Mouse (Mus musculus): ENCODE results near the gene Elovl6.

Elovl6 gene

GRCm38 (mm10) chr3:129605487-129605886 is 73.3 kb downstream of the Elovl6 start:
- TF ChIP-seq CTCF (conservative IDR thresholded peaks at IDR 0.05; ENCODE audit: low read length) (no peak), NANOG (IDR thresholded peaks at IDR 0.05; ENCODE audit: borderline replicate concordance, low read length) (peak; percentile 80)
- no peaks in the 10 kb centered on the region for H3K27me3 ChIP-seq (ENCODE audit: insufficient read depth, low read length)

DNA sequence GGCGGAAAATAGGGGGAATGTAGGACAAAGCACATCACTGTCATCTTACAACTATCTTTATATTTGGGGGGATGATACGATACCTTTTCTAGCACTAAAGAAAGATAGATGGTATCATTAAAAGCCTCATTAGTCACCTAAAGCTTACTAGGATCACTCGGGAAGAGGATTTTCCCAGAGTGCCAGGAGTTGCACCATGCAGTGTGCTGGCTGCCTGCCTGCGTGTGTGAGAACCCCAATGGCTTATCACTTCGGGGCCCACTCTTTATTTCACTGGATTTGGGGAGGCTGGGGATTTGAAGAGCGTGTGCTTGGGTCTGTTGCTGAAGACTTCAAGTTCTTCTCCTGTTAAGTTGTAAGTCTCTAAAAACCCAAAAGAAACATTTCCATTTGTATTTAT is 73.8 kb downstream of the Elovl6 start:
- peaks cover 20% of the 10 kb centered on the region for H3K4me1 ChIP-seq (replicated peaks; ENCODE audit: low read depth, low read length)
- TF ChIP-seq POU5F1 (IDR thresholded peaks at IDR 0.05; ENCODE audit: borderline replicate concordance, low read length) (no peak), CTCF (conservative IDR thresholded peaks at IDR 0.05; ENCODE audit: low read length) (no peak)
- peaks cover 88% of the 10 kb centered on the region for H3K36me3 ChIP-seq (ENCODE audit: insufficient read depth, low read length)
- no peak overlapping the region for H3K4me3 ChIP-seq (replicated peaks; ENCODE audit: low read length)
- H3K27me3 ChIP-seq (ENCODE audit: insufficient read depth, low read length), result no peaks in the 10 kb centered on the region
- no peaks in the 10 kb centered on the region for H3K9me3 ChIP-seq (ENCODE audit: low read length)

More at GRCm38 (mm10) chr3:129605487-129605886, 73.3 kb downstream of the Elovl6 start:
- Histone ChIP-seq H3K4me1 (replicated peaks; ENCODE audit: low read depth, low read length) (peaks cover 16% of the 10 kb centered on the region), H3K36me3 (ENCODE audit: insufficient read depth, low read length) (peaks cover 88% of the 10 kb centered on the region), H3K9me3 (ENCODE audit: low read length) (no peaks in the 10 kb centered on the region), H3K4me3 (replicated peaks; ENCODE audit: low read length) (no peak overlapping the region)

GRCm38 (mm10) chr3:129611626-129612025 is 79.5 kb downstream of the Elovl6 start:
- H3K4me3 ChIP-seq (replicated peaks; ENCODE audit: low read length), result no peak overlapping the region
- no peaks in the 10 kb centered on the region for H3K9me3 ChIP-seq (ENCODE audit: low read length)
- H3K4me1 ChIP-seq (replicated peaks; ENCODE audit: low read depth, low read length), result peaks cover 39% of the 10 kb centered on the region
- H3K36me3 ChIP-seq (ENCODE audit: insufficient read depth, low read length), result peaks cover 85% of the 10 kb centered on the region
- TF ChIP-seq NANOG (IDR thresholded peaks at IDR 0.05; ENCODE audit: borderline replicate concordance, low read length) (no peak), POU5F1 (IDR thresholded peaks at IDR 0.05; ENCODE audit: borderline replicate concordance, low read length) (no peak), CTCF (conservative IDR thresholded peaks at IDR 0.05; ENCODE audit: low read length) (no peak)
- H3K27me3 ChIP-seq (ENCODE audit: insufficient read depth, low read length), result no peaks in the 10 kb centered on the region

DNA sequence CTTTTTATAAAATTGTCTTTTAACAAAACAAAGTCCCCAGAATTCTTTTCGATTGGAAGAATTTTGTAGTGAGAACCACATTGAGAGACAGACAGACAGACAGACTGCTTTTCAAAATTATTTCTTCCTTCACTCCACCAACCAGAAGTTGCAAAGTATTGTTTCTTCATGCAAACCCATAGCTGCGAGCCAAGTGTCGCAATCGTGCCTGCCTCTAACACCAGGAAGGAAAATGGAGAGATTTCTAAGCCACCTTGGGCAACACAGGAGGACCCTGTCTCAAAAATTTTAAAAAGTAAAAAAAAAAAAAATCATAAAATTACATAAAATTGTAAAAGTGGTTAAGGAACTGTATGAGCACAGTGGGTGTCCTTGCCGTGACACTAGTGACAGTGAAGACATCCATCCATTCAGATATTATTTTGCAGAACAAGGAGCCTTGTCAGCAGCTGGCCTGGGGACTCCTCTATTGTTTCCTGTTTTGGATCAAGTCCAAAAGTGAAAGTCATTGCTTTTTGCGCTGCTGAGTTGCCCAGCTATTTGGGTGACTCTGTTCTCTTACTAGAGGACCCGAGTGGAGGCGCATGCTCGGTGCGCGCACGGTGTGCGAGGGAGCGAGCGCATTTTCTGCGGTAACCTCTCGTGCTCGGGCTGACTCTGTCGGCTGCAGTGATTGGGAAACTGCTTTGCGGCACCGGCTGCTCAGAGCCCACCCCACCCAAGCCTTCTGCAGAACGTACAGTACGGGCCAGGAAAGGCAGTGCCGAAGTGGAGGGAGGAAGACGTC is 80.3 kb downstream of the Elovl6 start:
- TF ChIP-seq CTCF (conservative IDR thresholded peaks at IDR 0.05; ENCODE audit: low read length), result no peak
- no peak for TF ChIP-seq POU5F1 (IDR thresholded peaks at IDR 0.05; ENCODE audit: borderline replicate concordance, low read length)
- no peak for TF ChIP-seq NANOG (IDR thresholded peaks at IDR 0.05; ENCODE audit: borderline replicate concordance, low read length)
- Histone ChIP-seq H3K4me3 (replicated peaks; ENCODE audit: low read length) (no peak overlapping the region), H3K9me3 (ENCODE audit: low read length) (no peaks in the 10 kb centered on the region), H3K36me3 (ENCODE audit: insufficient read depth, low read length) (peaks cover 86% of the 10 kb centered on the region), H3K27me3 (ENCODE audit: insufficient read depth, low read length) (no peaks in the 10 kb centered on the region), H3K4me1 (replicated peaks; ENCODE audit: low read depth, low read length) (peaks cover 44% of the 10 kb centered on the region)

DNA sequence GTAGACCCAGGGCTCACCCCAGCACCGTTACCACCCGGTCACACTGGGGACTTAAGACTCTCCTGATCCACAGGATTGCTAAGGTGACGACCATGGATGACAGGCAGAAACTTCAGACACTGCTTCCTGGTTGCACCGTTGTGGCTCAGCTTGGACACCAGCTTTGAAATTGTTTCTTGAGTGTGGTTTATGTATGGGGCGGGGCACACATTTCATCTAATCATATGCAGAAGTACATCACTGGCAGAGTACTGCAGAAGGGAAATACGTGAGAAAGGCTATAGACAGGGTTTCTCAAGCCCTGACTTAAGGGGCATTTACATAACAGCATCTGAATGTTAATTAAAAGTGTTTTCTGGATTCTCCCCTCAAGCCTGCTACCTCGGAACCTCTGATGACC is 81.6 kb downstream of the Elovl6 start:
- H3K4me1 ChIP-seq (replicated peaks; ENCODE audit: low read depth, low read length), result peaks cover 44% of the 10 kb centered on the region
- peaks cover 86% of the 10 kb centered on the region for H3K36me3 ChIP-seq (ENCODE audit: insufficient read depth, low read length)
- no peaks in the 10 kb centered on the region for H3K27me3 ChIP-seq (ENCODE audit: insufficient read depth, low read length)
- TF ChIP-seq NANOG (IDR thresholded peaks at IDR 0.05; ENCODE audit: borderline replicate concordance, low read length) (no peak), CTCF (conservative IDR thresholded peaks at IDR 0.05; ENCODE audit: low read length) (no peak), POU5F1 (IDR thresholded peaks at IDR 0.05; ENCODE audit: borderline replicate concordance, low read length) (no peak)
- no peaks in the 10 kb centered on the region for H3K9me3 ChIP-seq (ENCODE audit: low read length)
- H3K4me3 ChIP-seq (replicated peaks; ENCODE audit: low read length), result no peak overlapping the region

DNA sequence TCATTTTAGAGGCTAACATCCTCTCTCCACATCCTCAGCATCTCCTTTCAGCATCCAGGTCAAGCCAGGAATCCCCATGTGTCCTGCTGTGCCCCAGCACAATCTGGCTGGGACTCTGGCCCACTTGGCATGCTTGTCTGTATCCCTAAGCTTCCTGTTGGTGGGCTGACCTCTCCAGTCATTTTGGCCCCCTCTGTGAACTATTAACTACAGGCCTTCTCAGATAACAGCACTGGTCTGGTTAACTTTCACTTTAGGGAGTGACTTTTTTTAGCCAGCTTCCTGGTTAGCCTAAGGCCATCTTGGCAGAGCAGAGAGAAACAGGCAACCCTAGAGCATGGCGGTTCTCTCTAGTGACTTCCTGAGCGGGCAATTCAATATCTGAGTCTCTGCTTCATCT is 82.1 kb downstream of the Elovl6 start:
- Histone ChIP-seq H3K4me1 (replicated peaks; ENCODE audit: low read depth, low read length) (peaks cover 45% of the 10 kb centered on the region), H3K27me3 (ENCODE audit: insufficient read depth, low read length) (no peaks in the 10 kb centered on the region), H3K4me3 (replicated peaks; ENCODE audit: low read length) (no peak overlapping the region), H3K9me3 (ENCODE audit: low read length) (no peaks in the 10 kb centered on the region), H3K36me3 (ENCODE audit: insufficient read depth, low read length) (peaks cover 86% of the 10 kb centered on the region)
- no peak for TF ChIP-seq CTCF (conservative IDR thresholded peaks at IDR 0.05; ENCODE audit: low read length)
- TF ChIP-seq POU5F1 (IDR thresholded peaks at IDR 0.05; ENCODE audit: borderline replicate concordance, low read length), result no peak
- TF ChIP-seq NANOG (IDR thresholded peaks at IDR 0.05; ENCODE audit: borderline replicate concordance, low read length), result no peak

DNA sequence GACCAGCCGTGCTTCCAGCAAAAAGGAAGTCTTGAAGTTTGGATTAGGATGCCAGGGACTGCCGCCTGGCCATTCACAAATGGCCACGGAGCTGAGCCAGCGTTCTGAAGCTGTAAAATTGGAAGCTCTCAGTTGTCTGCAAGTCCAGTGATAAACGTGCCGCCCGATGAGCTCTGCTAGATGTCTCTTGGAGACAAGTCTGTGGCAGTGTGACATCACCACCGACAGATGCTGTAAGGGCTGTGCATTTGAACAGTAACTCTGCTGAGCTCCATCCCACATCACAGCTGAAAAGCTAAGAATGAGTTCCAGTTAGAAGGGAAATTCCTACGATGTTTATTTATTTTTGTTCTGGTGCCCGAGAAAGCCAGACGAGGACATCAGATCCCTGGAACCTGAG is 85.3 kb downstream of the Elovl6 start:
- H3K9me3 ChIP-seq (ENCODE audit: low read length), result no peaks in the 10 kb centered on the region
- no peak for TF ChIP-seq NANOG (IDR thresholded peaks at IDR 0.05; ENCODE audit: borderline replicate concordance, low read length)
- no peak for TF ChIP-seq CTCF (conservative IDR thresholded peaks at IDR 0.05; ENCODE audit: low read length)
- TF ChIP-seq POU5F1 (IDR thresholded peaks at IDR 0.05; ENCODE audit: borderline replicate concordance, low read length), result no peak
- no peaks in the 10 kb centered on the region for H3K27me3 ChIP-seq (ENCODE audit: insufficient read depth, low read length)
- H3K36me3 ChIP-seq (ENCODE audit: insufficient read depth, low read length), result peaks cover 77% of the 10 kb centered on the region
- peaks cover 61% of the 10 kb centered on the region for H3K4me1 ChIP-seq (replicated peaks; ENCODE audit: low read depth, low read length)
- H3K4me3 ChIP-seq (replicated peaks; ENCODE audit: low read length), result no peak overlapping the region

- peaks cover 54% of the 10 kb centered on the region for H3K4me1 ChIP-seq (replicated peaks; ENCODE audit: low read depth, low read length)
- no peaks in the 10 kb centered on the region for H3K27me3 ChIP-seq (ENCODE audit: insufficient read depth, low read length)
- H3K9me3 ChIP-seq (ENCODE audit: low read length), result no peaks in the 10 kb centered on the region
- TF ChIP-seq POU5F1 (IDR thresholded peaks at IDR 0.05; ENCODE audit: borderline replicate concordance, low read length) (no peak), NANOG (IDR thresholded peaks at IDR 0.05; ENCODE audit: borderline replicate concordance, low read length) (no peak), CTCF (conservative IDR thresholded peaks at IDR 0.05; ENCODE audit: low read length) (no peak)
- no peak overlapping the region for H3K4me3 ChIP-seq (replicated peaks; ENCODE audit: low read length)
- peaks cover 76% of the 10 kb centered on the region for H3K36me3 ChIP-seq (ENCODE audit: insufficient read depth, low read length)
Measured at GRCm38 (mm10) chr3:129619194-129619775, 87.1 kb downstream of the Elovl6 start.
